Mouse (Mus musculus) spleen, adult 2 months (tissue): ENCODE measurements around the gene Dazl. TPM values are rescaled to one million over a fixed set of nuclear protein-coding genes. Genes with fewer than 3 reads are reported as not detected.

Experiments used
- DNase-seq, 2 experiments: peaks; one replicate each; pipeline versions ENCODE4 v3.0.0 to v3.0.0-alpha.2; 2012 to 2021; ENCODE audit warnings: low spot score in 2 of 2, low read depth in 1 of 2
- H3K27ac ChIP-seq: fragments of 200-500 bp; 2 replicates; pipeline ENCODE4 v1.5.1; 2012; ENCODE audit warnings: low read length, inconsistent platforms; ENCODE audit not compliant: insufficient read depth
- H3K27me3 ChIP-seq: fragments of 200-500 bp; 2 replicates; pipeline ENCODE4 v1.6.1; 2012; ENCODE audit warnings: mild to moderate bottlenecking, moderate library complexity, low read length, inconsistent platforms; ENCODE audit not compliant: control insufficient read depth, insufficient read depth
- H3K36me3 ChIP-seq: fragments of 200-500 bp; 2 replicates; pipeline ENCODE4 v1.6.1; 2012; ENCODE audit warnings: mild to moderate bottlenecking, low read length, inconsistent platforms; ENCODE audit not compliant: control insufficient read depth, insufficient read depth
- H3K4me1 ChIP-seq: fragments of 200-500 bp; 2 replicates; pipeline ENCODE4 v1.6.1; 2011; ENCODE audit warnings: inconsistent platforms; ENCODE audit not compliant: control insufficient read depth, insufficient read depth, insufficient read length
- H3K4me3 ChIP-seq: fragments of 200-500 bp; 2 replicates; pipeline ENCODE4 v1.5.1; 2011; ENCODE audit warnings: mild to moderate bottlenecking, inconsistent platforms; ENCODE audit not compliant: insufficient read depth, insufficient read length; ENCODE audit errors: extremely low read depth
- CTCF ChIP-seq: fragments of 200-500 bp; IDR thresholded peaks from 2 replicates; pipeline ENCODE4 v1.5.1; 2011; ENCODE audit warnings: mild to moderate bottlenecking, inconsistent platforms; ENCODE audit not compliant: insufficient read depth, insufficient read length, insufficient replicate concordance; ENCODE audit errors: extremely low read depth
- POLR2A ChIP-seq: fragments of 200-500 bp; IDR thresholded peaks from 2 replicates; pipeline ENCODE4 v1.6.1; 2011; ENCODE audit warnings: low read depth, low read length, inconsistent platforms
- WGBS: fragments of 180-500 bp; shearing (Covaris S2); methylation state at CpG from one replicate; pipeline ENCODE4 v1.1.7; 2018; 5-methylcytosine and 5-hydroxymethylcytosine counted together
- polyA plus RNA-seq: library from polyadenylated mRNA; depleted of rRNA; stranded (reverse); fragments of >200 nt; gene quantifications from 2 replicates; pipeline ENCODE4 v1.2.3, GENCODE M21; 2012; rRNA removed

The Dazl gene
- polyA plus RNA-seq: not detected in 2 replicates

GRCm38 (mm10) chr17:50293241-50293731 is at the start of gene Dazl:
TSS of gene Dazl (minus strand) at chr17:50293636.
- H3K27ac ChIP-seq: 0 out of 2 replicates have a peak within 1 kb of the TSS, but pooled peaks have one; percentile 38
- peak in 1 of 2 experiments; percentile 13 for DNase-seq
- peaks cover 3% of the 10 kb centered on the region for H3K4me1 ChIP-seq
- 95% methylated on average over 43 of the region's 43 CpGs for WGBS
- H3K4me3 ChIP-seq: peak within 1 kb of the TSS; percentile 65
- H3K36me3 ChIP-seq: peaks cover 2% of the 10 kb centered on the region; the same call in 1 of the 2 replicates
- TF ChIP-seq CTCF: no peak
- no peak for TF ChIP-seq POLR2A
- H3K27me3 ChIP-seq: no peaks in the 10 kb centered on the region

- Histone ChIP-seq H3K27ac (no peak overlapping the region), H3K4me3 (no peak overlapping the region), H3K27me3 (no peaks in the 10 kb centered on the region), H3K4me1 (no peaks in the 10 kb centered on the region), H3K36me3 (no peaks in the 10 kb centered on the region)
- no peak for TF ChIP-seq CTCF
- TF ChIP-seq POLR2A: no peak
- DNase-seq: no peak
- WGBS: 91% methylated on average over 11 of the region's 11 CpGs
These were observed 48.6 kb upstream of the Dazl start for GRCm38 (mm10) chr17:50341850-50342544.

GRCm38 (mm10) chr17:50338901-50339300 is 45.5 kb upstream of the Dazl start:
- no peaks in the 10 kb centered on the region for H3K36me3 ChIP-seq
- H3K4me3 ChIP-seq: no peak overlapping the region
- TF ChIP-seq POLR2A: no peak
- WGBS: 92% methylated on average over 7 of the region's 7 CpGs
- no peak for DNase-seq
- H3K27ac ChIP-seq: no peak overlapping the region
- H3K4me1 ChIP-seq: no peaks in the 10 kb centered on the region
- H3K27me3 ChIP-seq: no peaks in the 10 kb centered on the region

GRCm38 (mm10) chr17:50335776-50336175 is 42.3 kb upstream of the Dazl start:
- Histone ChIP-seq H3K36me3 (no peaks in the 10 kb centered on the region), H3K27me3 (no peaks in the 10 kb centered on the region), H3K4me3 (no peak overlapping the region), H3K27ac (no peak overlapping the region), H3K4me1 (peaks cover 4% of the 10 kb centered on the region; the same call in 1 of the 2 replicates)
- DNase-seq: no peak
- no peak for TF ChIP-seq POLR2A
- no peak for TF ChIP-seq CTCF
- WGBS: 87% methylated on average over 2 of the region's 2 CpGs

GRCm38 (mm10) chr17:50334694-50335093 is 41.3 kb upstream of the Dazl start:
- H3K4me1 ChIP-seq: peaks cover 4% of the 10 kb centered on the region; the same call in 1 of the 2 replicates
- TF ChIP-seq POLR2A (no peak), CTCF (no peak)
- H3K27ac ChIP-seq: no peak overlapping the region
- H3K27me3 ChIP-seq: no peaks in the 10 kb centered on the region
- 74% methylated on average over 5 of the region's 5 CpGs for WGBS
- H3K4me3 ChIP-seq: no peak overlapping the region
- no peaks in the 10 kb centered on the region for H3K36me3 ChIP-seq
- DNase-seq: no peak

- TF ChIP-seq POLR2A: no peak
- Histone ChIP-seq H3K36me3 (no peaks in the 10 kb centered on the region), H3K4me3 (no peak overlapping the region), H3K27ac (no peak overlapping the region), H3K27me3 (no peaks in the 10 kb centered on the region), H3K4me1 (peaks cover 4% of the 10 kb centered on the region; the same call in 1 of the 2 replicates)
- WGBS: 29% methylated on average over 7 of the region's 7 CpGs
- DNase-seq: no peak
These were observed 38.5 kb upstream of the Dazl start for GRCm38 (mm10) chr17:50332012-50332300.

- Histone ChIP-seq H3K27ac (peak overlapping the region; percentile 21; the same call in 1 of the 2 replicates), H3K4me1 (peaks cover 4% of the 10 kb centered on the region; the same call in 1 of the 2 replicates), H3K27me3 (no peaks in the 10 kb centered on the region), H3K4me3 (0 out of 2 replicates have a peak overlapping the region, but pooled peaks have one; percentile 4), H3K36me3 (no peaks in the 10 kb centered on the region)
- DNase-seq: peak; percentile 17 to 18
- no peak for TF ChIP-seq CTCF
- TF ChIP-seq POLR2A: no peak
- WGBS: 35% methylated on average over 8 of the region's 8 CpGs
These were observed 38.0 kb upstream of the Dazl start for GRCm38 (mm10) chr17:50331171-50332011.
